Mouse (Mus musculus) hematopoietic stem cell, adult 5-6 weeks (primary cell): ENCODE measurements around the gene Gm48552. TPM values are rescaled to one million over a fixed set of nuclear protein-coding genes. Genes with fewer than 3 reads are reported as not detected.

ENCODE experiments used
- ATAC-seq, 2 experiments: fragments of 125-278 bp in 1 of 2; replicated peaks in 1 of 2; 2 replicates each; pipeline ENCODE4 v1.8.0; 2016 to 2017; ENCODE audit warnings: inconsistent platforms in 2 of 2, mild to moderate bottlenecking in 2 of 2, moderate number of reproducible peaks in 2 of 2, low read depth in 1 of 2, moderate TSS enrichment in 1 of 2; ENCODE audit not compliant: low FRiP score in 2 of 2, poor library complexity in 2 of 2, severe bottlenecking in 2 of 2, insufficient read depth in 1 of 2, low TSS enrichment in 1 of 2
- total RNA-seq: library from RNA; stranded (forward); fragments of 172-1452, 232-1000 nt; gene quantifications from 2 replicates; pipeline ENCODE4 v1.2.3, GENCODE M21; 2017

Gm48552 gene
- total RNA-seq, 1 experiment from 2014 or later, result not detected

DNA sequence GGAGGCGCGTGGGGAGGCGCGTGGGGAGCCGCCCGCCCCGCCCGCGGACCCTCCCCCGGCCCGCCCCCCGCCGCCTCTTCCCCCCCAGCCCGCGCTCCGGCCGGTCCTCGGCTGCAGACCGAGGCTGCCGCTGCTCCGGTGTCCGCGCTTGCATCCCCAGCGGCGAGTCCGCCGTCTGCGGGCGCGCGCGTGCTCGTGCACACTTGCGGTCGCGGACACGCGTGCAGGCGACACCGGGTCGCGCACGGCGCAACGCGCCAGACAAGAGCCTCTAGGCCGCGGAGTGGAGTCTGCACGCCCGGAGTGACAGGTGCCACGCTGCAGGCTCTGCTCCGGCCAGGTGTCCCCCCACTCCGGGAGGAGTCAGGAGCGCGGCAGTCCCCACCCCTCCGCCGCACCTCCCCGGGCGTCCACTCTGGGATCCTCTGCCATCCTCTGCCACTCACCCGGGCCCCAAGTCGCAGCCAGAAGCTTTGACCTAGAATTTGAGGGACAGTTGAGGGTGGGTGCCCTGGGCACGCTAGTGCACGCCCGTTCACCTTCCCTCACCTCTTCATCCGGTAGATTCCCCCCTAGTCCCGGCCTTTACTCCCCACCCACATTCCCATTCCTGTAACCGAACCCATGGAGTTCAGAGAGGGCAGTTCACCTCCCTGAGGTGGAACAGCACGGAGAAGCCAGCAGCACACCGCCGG lies 42.2 kb downstream of the Gm48552 start:
- no peak for ATAC-seq

DNA sequence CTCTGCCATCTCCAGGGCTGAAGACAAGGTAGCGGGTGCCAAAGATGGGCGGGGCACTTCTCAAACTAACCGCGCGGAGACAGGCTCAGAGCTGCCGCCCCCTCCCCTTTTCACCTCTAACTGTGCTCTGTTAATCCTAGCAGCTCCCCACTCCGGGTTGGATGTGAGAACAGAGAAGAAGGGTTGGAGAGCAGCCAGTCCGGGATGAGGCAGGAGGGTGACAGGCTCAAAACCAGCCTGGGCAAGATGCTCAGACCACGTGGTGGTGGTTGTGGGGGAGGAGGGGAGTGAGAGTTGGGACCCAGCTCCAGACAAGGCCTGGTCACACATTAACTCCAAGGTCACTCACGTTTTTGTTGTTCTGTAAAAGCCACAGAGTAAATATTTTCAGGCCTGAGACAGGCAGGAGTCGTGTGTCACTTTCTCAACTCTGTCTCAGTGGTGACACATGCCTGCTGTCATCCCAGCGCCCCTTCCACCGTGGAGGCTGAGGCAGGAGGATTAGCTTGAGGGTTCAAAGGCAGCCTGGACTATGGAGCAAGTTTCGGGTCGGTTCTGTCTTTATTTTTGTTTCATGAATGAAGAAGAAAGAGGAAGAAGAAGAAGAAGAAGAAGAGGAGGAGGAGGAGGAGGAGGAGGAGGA lies 42.8 kb downstream of the Gm48552 start:
- ATAC-seq, result no peak; a peak in 1 of 4 replicates

DNA sequence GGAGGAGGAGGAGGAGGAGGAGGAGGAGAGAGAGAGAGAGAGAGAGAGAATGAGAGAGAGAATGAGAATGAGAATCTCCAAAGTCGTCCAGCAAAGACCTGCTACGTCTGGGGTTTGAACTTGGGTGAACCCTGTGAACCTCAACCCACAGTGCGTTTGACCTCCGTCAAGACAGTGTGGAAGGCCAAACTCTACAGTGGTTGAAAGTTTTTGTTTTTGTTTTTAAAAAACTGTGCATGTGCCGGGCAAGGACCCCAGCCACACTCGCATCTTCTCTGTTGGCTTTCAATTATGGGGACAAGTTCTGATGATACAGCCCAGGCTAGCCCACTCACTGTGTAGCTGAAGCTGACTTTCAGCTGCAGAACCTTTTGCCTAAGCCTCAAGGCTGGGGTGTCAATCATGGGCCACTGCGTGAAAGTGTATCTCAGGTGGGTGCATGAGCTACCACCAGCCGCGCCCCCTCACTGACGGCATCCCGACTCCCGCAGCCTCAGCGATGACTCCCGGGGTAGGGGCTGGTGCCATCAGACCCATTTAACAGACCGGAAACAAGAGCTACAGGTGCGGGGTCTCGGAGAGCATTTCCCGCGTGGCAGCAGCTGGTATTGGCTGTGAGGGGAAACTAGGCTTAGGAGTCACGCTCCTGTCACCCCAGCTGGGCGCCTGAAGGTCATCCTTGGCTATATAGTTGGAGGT lies 43.5 kb downstream of the Gm48552 start:
- ATAC-seq, result no peak

DNA sequence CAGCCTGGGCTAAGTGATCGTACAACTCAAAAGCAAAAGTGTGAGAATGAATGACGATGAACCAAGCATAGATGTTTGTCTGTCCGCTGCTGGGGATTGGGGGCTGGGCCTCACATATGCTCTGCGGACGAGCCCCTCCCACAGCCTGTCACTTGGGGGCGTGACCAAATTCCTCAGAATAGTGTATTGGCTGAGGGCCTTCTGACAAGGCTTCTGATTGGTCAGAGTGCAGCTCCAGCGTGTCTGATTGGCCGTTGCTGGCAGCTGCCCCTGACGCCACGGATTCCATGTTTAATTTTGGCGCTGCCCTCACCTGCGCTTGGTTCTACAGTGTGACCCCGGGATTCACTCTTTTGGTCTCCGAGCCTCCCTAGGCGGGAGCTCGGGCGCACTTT lies 44.1 kb downstream of the Gm48552 start:
- ATAC-seq, result peak; percentile 80 to 88

DNA sequence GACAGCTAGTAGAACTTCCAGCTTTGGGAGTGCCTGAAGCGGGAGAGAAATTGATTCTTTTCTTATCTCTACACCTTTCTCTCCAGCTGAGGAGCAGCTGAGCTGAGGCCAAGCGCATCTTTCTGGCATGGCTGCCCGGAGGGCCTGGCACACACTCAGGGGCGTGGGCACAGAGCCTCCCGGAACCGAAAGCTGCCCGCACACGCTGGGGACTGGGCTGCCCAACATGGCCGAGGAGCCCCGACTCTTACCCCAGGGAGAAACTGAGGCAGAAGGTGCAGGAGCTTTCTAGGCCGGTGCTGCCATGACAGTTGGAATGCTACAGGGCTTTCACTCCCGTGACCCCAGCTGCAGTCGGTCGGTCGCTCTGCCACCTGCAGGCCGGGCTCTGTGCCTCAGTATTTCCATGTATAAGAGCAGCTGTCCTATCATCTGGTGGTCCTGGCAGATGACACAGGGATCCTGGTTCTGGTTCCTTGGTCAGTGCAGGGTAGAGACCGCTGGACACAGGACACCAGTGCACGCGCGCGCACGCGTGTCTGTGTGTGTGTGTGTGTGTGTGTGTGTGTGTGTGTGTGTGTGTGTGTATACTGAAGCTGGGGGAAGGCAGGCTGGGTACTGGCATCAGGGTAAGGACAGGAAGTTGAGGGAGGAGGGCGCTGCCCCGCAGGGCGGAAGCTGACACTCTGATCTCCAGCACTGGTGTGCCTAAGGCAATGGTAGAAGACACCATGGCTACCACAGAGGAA lies 44.9 kb downstream of the Gm48552 start:
- peak; percentile 42 to 50; a peak in 3 of 4 replicates for ATAC-seq

DNA sequence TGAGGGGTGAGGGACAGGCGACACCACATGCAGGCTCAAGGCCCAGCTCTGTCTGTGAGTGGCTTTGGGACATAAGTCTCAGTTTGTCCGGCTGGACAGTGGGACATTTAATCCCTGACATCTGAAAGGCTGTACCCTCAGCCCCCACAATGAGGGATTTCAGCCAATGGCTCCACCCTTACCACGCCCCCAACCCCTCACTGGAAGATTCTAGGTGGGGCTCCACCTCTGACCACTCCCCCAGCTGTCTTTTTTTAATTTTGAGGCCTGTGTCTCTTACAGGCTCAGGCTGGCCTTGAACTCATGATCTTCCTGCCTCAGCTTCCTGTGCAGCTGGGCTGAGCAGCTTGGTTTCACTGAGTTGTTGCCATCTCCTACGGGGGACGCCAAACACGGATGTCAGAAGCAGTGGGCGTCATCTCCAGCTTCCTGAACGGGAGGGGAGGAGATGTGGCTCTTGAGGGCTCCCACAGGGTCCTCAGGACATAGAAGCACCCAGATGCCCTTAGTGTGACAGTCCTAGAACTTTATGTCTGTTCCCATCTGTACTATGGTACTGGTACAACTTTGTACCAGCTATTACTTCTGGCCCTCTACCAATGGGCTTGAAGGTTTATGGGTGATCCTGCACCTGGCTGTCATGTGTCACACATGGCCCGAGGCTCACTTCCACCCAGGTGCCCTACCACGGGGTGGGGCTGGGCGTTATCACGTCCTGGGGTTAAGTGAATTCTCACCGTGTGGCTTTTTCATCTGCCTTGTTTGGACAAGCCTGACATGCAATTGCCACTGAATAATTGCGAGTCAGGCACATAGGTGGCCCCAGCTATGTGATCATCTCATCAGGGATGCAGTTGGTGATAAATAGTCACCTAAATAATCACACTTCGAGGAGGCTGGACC lies 45.8 kb downstream of the Gm48552 start:
- no peak for ATAC-seq

DNA sequence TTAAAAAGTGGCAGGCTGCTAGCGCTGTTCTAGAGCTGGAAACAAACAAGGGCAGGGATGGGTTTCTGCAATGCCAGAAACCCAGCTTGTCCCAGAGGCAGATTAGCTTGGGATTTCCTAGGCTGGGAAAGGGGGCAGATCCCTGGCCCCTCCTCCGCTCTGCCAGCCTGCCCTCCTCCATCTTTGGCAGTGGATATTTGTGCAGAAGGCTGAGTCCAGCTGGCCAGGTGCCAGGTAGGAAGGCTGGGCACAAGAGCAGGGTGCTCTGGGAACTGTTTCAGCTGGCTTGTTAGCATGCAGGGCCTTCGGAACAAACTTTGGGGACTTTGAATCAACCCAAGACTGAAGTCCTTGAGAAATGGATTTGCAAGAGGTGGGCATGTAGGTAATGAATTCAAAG lies 46.6 kb downstream of the Gm48552 start:
- ATAC-seq, result no peak

Other genes with a start within 250 kb of the Gm48552 start
- 7.3 and 8.7 TPM in 2 replicates for gene Pias4, start 221.1 kb upstream of the Gm48552 start, total RNA-seq
- gene Eef2, start 212.4 kb upstream of the Gm48552 start, total RNA-seq, result 1,714 and 1,773 TPM in 2 replicates
- 29.9 and 30.6 TPM in 2 replicates for gene Dapk3, start 206.0 kb upstream of the Gm48552 start, total RNA-seq
- not detected in 2 replicates for gene 4930442H23Rik, start 205.2 kb upstream of the Gm48552 start, total RNA-seq
- gene Nmrk2, start 187.0 kb upstream of the Gm48552 start, total RNA-seq, result not detected in 2 replicates
- gene Atcay, start 158.2 kb upstream of the Gm48552 start, total RNA-seq, result not detected in 2 replicates
- gene Zfr2, start 155.8 kb upstream of the Gm48552 start, total RNA-seq, result 0.65 and 6.8 TPM in 2 replicates
- gene Matk, start 136.1 kb upstream of the Gm48552 start, total RNA-seq, result 27.9 and 30.8 TPM in 2 replicates
- 125 and 132 TPM in 2 replicates for gene Mrpl54, start 122.1 kb upstream of the Gm48552 start, total RNA-seq
- 10.5 and 21.6 TPM in 2 replicates for gene Apba3, start 122.0 kb upstream of the Gm48552 start, total RNA-seq
- 4.6 and 10.4 TPM in 2 replicates for gene Tjp3, start 97.4 kb upstream of the Gm48552 start, total RNA-seq
- gene Pip5k1c, start 96.0 kb upstream of the Gm48552 start, total RNA-seq, result 48.8 and 67.1 TPM in 2 replicates
- 25.7 and 33.1 TPM in 2 replicates for gene Cactin, start 67.9 kb upstream of the Gm48552 start, total RNA-seq
- 3.0 and 4.6 TPM in 2 replicates for gene Tbxa2r, start 60.3 kb upstream of the Gm48552 start, total RNA-seq
- gene Gipc3, start 45.7 kb upstream of the Gm48552 start, total RNA-seq, result 0.10 and 0.56 TPM in 2 replicates
- 25.6 and 37.4 TPM in 2 replicates for gene Hmg20b, start 38.5 kb upstream of the Gm48552 start, total RNA-seq
- gene Mfsd12, start 31.5 kb upstream of the Gm48552 start, total RNA-seq, result 10.4 and 16.9 TPM in 2 replicates
- 1.1 and 3.3 TPM in 2 replicates for gene 4930404N11Rik, start 23.2 kb upstream of the Gm48552 start, total RNA-seq
- gene Fzr1, start 10.5 kb upstream of the Gm48552 start, total RNA-seq, result 11.6 and 17.2 TPM in 2 replicates
- gene Dohh, start 4.6 kb upstream of the Gm48552 start, total RNA-seq, result 13.2 and 15.3 TPM in 2 replicates
- 6.9 TPM in 1 of 2 replicates, not detected in the other for gene Gm48551, start 4.5 kb upstream of the Gm48552 start, total RNA-seq
- gene Smim24, start 4.0 kb downstream of the Gm48552 start, total RNA-seq, result 17.4 and 20.4 TPM in 2 replicates
- gene Nfic, start 66.6 kb downstream of the Gm48552 start, total RNA-seq, result 10.8 and 12.1 TPM in 2 replicates
- gene Celf5, start 93.7 kb downstream of the Gm48552 start, total RNA-seq, result 0.60 TPM in 1 of 2 replicates, not detected in the other
- 39.1 and 41.4 TPM in 2 replicates for gene Ncln, start 107.4 kb downstream of the Gm48552 start, total RNA-seq
- gene S1pr4, start 111.1 kb downstream of the Gm48552 start, total RNA-seq, result 14.0 and 21.4 TPM in 2 replicates
- 25.3 and 40.2 TPM in 2 replicates for gene Gna15, start 135.2 kb downstream of the Gm48552 start, total RNA-seq
- gene Gna11, start 156.2 kb downstream of the Gm48552 start, total RNA-seq, result 5.6 and 5.8 TPM in 2 replicates
- gene Aes, start 170.5 kb downstream of the Gm48552 start, total RNA-seq, result 204 and 238 TPM in 2 replicates
- 11.2 and 11.8 TPM in 2 replicates for gene Tle2, start 185.6 kb downstream of the Gm48552 start, total RNA-seq
- 22.9 and 47.4 TPM in 2 replicates for gene Tle6, start 212.1 kb downstream of the Gm48552 start, total RNA-seq
- gene BC025920, start 217.3 kb downstream of the Gm48552 start, total RNA-seq, result 2.9 and 3.5 TPM in 2 replicates
- 2.8 and 3.1 TPM in 2 replicates for gene Sirt6, start 238.8 kb downstream of the Gm48552 start, total RNA-seq
- gene Ankrd24, start 239.5 kb downstream of the Gm48552 start, total RNA-seq, result 3.5 and 8.1 TPM in 2 replicates